Mouse (Mus musculus) spleen, adult 2 months (tissue): Measurements from ENCODE around the gene Srgap3. TPM values are rescaled to one million over a fixed set of nuclear protein-coding genes. Genes with fewer than 3 reads are reported as not detected.

Experiments used
- DNase-seq, 2 experiments: peaks; one replicate each; pipeline versions ENCODE4 v3.0.0 to v3.0.0-alpha.2; 2012 to 2021; ENCODE audit warnings: low spot score in 2 of 2, low read depth in 1 of 2
- H3K27ac ChIP-seq: fragments of 200-500 bp; 2 replicates; pipeline ENCODE4 v1.5.1; 2012; ENCODE audit warnings: low read length, inconsistent platforms; ENCODE audit not compliant: insufficient read depth
- H3K27me3 ChIP-seq: fragments of 200-500 bp; 2 replicates; pipeline ENCODE4 v1.6.1; 2012; ENCODE audit warnings: mild to moderate bottlenecking, moderate library complexity, low read length, inconsistent platforms; ENCODE audit not compliant: control insufficient read depth, insufficient read depth
- H3K36me3 ChIP-seq: fragments of 200-500 bp; 2 replicates; pipeline ENCODE4 v1.6.1; 2012; ENCODE audit warnings: mild to moderate bottlenecking, low read length, inconsistent platforms; ENCODE audit not compliant: control insufficient read depth, insufficient read depth
- H3K4me1 ChIP-seq: fragments of 200-500 bp; 2 replicates; pipeline ENCODE4 v1.6.1; 2011; ENCODE audit warnings: inconsistent platforms; ENCODE audit not compliant: control insufficient read depth, insufficient read depth, insufficient read length
- H3K4me3 ChIP-seq: fragments of 200-500 bp; 2 replicates; pipeline ENCODE4 v1.5.1; 2011; ENCODE audit warnings: mild to moderate bottlenecking, inconsistent platforms; ENCODE audit not compliant: insufficient read depth, insufficient read length; ENCODE audit errors: extremely low read depth
- CTCF ChIP-seq: fragments of 200-500 bp; IDR thresholded peaks from 2 replicates; pipeline ENCODE4 v1.5.1; 2011; ENCODE audit warnings: mild to moderate bottlenecking, inconsistent platforms; ENCODE audit not compliant: insufficient read depth, insufficient read length, insufficient replicate concordance; ENCODE audit errors: extremely low read depth
- POLR2A ChIP-seq: fragments of 200-500 bp; IDR thresholded peaks from 2 replicates; pipeline ENCODE4 v1.6.1; 2011; ENCODE audit warnings: low read depth, low read length, inconsistent platforms
- WGBS: fragments of 180-500 bp; shearing (Covaris S2); methylation state at CpG from one replicate; pipeline ENCODE4 v1.1.7; 2018; 5-methylcytosine and 5-hydroxymethylcytosine counted together
- polyA plus RNA-seq: library from polyadenylated mRNA; depleted of rRNA; stranded (reverse); fragments of >200 nt; gene quantifications from 2 replicates; pipeline ENCODE4 v1.2.3, GENCODE M21; 2012

The Srgap3 gene
- polyA plus RNA-seq, 1 experiment = 2.7 TPM

DNA sequence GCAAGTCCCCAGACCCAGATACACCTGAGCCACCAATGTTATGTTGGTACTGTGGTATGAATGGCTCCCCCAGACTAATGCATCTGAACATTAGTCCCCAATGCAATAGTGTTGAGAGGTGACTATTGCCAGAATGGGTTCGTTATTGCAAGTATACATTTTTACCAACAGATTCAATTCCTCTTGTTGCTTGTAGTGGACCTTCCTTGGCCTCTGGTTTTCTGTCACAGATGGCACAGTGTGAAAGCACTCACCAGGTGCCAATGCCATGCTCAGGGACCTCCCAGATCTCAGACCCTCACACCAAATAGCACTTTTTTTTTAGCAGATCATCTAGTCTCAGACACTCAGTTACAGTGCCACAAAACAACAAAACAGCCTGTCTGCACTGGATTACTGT lies 158.9 kb downstream of the Srgap3 start:
- TF ChIP-seq CTCF = no peak
- no peak for TF ChIP-seq POLR2A
- WGBS = 84% methylated on average over 1 of the region's 1 CpGs
- no peaks in the 10 kb centered on the region for H3K4me1 ChIP-seq

DNA sequence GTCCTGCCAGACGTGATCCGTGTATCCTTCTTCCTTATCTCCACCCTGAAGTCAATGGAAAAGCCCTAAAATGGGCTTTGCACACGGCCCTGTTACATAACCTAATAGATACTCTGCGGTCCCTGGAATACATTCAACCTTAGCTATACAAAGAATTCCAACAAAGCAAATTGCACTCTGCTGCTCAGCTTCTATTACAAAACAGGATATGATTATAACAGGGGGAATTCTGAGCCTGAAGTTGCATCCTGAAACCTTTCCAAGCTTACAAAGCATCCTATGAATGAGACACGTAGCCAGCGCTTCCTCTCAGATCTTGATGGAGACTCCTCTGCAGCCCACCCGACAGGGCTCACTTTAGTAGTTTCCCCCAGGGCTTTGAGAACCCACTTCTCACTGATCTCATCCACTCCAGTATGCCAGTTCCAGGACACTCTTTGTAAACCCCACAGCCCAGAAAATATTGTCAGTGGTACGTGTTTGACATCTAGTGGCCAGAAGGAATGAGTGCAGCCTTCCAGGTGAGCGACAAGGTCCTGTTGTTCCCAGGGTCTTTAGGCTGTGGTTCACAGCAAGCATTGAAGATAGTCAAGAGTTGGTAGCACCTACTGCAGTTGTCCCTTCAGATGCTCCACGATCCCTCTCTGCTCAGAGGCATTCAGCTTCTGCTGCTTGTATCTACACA lies 165.5 kb downstream of the Srgap3 start:
- DNase-seq = no peak
- Histone ChIP-seq H3K36me3 (no peaks in the 10 kb centered on the region), H3K27me3 (no peaks in the 10 kb centered on the region), H3K27ac (no peak overlapping the region), H3K4me1 (no peaks in the 10 kb centered on the region), H3K4me3 (no peak overlapping the region)
- WGBS = 86% methylated on average over 10 of the region's 10 CpGs
- no peak for TF ChIP-seq POLR2A
- TF ChIP-seq CTCF = no peak

More for the DNA sequence above, 158.9 kb downstream of the Srgap3 start:
- no peak overlapping the region for H3K4me3 ChIP-seq
- DNase-seq = no peak
- no peaks in the 10 kb centered on the region for H3K27me3 ChIP-seq
- no peaks in the 10 kb centered on the region for H3K36me3 ChIP-seq
- H3K27ac ChIP-seq = no peak overlapping the region

DNA sequence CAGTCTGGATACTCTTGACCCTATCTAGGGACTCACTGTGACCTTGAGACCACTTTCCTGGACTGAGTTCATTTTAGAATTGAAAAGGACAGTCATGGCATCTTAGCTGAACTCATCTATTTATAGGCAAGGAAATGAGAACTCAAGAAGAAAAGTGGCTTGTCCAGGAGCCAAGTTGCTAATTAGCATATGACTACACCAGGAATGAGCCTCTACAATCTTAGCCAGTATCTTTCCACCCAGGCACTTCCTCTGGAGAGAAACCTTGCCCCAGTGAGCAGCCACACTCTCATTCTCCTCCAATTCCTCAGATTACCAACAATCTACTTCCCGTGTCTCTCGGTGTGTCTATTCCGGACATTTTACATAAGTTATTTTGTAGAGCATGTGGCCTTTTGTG lies 168.9 kb downstream of the Srgap3 start:
- DNase-seq = no peak
- H3K36me3 ChIP-seq = no peaks in the 10 kb centered on the region
- no peak for TF ChIP-seq CTCF
- no peak for TF ChIP-seq POLR2A
- no peak overlapping the region for H3K27ac ChIP-seq
- no peaks in the 10 kb centered on the region for H3K4me1 ChIP-seq
- H3K27me3 ChIP-seq = no peaks in the 10 kb centered on the region
- no peak overlapping the region for H3K4me3 ChIP-seq
- WGBS = 42% methylated on average over 3 of the region's 3 CpGs

DNA sequence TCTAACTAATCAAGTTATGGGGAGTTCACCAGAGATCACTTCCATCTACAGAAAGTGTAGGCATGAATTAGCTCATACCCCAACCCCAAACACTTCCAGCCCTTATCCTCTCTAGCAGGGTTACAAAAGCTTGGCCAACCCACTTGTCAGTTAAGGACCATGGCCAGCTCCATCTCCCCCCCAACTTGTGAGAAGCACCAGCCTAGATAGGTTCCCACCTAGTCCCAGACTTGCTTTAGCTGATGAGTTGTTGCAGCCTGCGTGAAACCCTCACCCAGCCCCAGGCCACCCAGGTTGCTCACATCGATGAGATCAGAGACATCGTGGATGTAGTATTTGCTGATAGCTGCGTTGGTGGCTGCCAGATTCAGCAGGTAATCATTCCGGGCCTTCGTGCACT lies 170.3 kb downstream of the Srgap3 start:
- TF ChIP-seq POLR2A (no peak), CTCF (no peak)
- H3K4me1 ChIP-seq = no peaks in the 10 kb centered on the region
- no peaks in the 10 kb centered on the region for H3K36me3 ChIP-seq
- H3K27me3 ChIP-seq = no peaks in the 10 kb centered on the region
- WGBS = 92% methylated on average over 6 of the region's 6 CpGs
- H3K27ac ChIP-seq = no peak overlapping the region
- DNase-seq = no peak
- H3K4me3 ChIP-seq = no peak overlapping the region

DNA sequence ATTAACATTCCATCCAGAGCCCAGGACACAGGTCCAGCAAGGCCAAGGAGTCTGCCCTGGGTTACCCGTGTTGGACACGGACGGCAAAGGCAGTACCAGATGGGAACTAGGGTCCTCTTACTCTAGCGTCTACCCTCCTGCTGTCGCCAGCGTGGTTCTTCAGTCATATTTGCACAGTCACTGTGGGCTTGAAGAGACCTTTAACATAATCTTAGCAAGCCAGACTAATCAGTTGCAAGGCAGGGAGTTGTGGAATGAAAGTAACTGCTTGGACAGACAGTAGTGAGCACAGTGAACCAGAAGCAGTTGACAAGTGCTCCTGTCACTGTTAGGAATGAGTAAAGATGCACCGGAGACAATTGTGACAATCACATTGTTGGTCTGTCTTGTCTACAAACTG lies 173.3 kb downstream of the Srgap3 start:
- Histone ChIP-seq H3K4me1 (no peaks in the 10 kb centered on the region), H3K27me3 (no peaks in the 10 kb centered on the region), H3K27ac (no peak overlapping the region), H3K36me3 (no peaks in the 10 kb centered on the region), H3K4me3 (no peak overlapping the region)
- 76% methylated on average over 7 of the region's 7 CpGs for WGBS
- TF ChIP-seq CTCF = no peak
- no peak for TF ChIP-seq POLR2A
- DNase-seq = no peak

GRCm38 (mm10) chr6:112770996-112771395 lies 176.1 kb downstream of the Srgap3 start:
- no peak overlapping the region for H3K4me3 ChIP-seq
- no peaks in the 10 kb centered on the region for H3K36me3 ChIP-seq
- H3K27ac ChIP-seq = no peak overlapping the region
- TF ChIP-seq POLR2A = no peak
- no peak for TF ChIP-seq CTCF
- 89% methylated on average over 2 of the region's 2 CpGs for WGBS
- no peak for DNase-seq
- no peaks in the 10 kb centered on the region for H3K27me3 ChIP-seq
- no peaks in the 10 kb centered on the region for H3K4me1 ChIP-seq

DNA sequence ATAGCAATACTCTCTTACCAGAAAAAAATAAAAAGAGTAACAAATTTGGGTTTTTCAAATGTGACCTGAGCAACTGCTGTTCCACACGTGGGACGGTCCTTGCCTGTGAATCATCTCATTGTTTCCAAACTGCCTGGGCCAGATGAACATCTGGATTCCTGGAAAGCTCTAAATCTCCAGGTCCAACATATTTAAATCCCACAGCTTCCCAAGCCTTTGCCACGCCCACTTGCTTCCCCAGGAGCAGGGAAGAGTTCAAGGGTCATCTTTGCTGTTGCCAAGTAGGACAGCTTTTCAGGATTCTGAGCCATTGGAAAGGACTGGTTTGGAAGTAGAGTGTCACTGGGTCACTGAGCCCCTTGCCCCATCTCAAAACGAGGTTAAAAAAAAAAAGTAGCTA lies 188.5 kb downstream of the Srgap3 start:
- TF ChIP-seq CTCF (no peak), POLR2A (no peak)
- 84% methylated on average over 4 of the region's 4 CpGs for WGBS
- DNase-seq = no peak
- H3K4me3 ChIP-seq = no peak overlapping the region
- H3K4me1 ChIP-seq = no peaks in the 10 kb centered on the region
- H3K27me3 ChIP-seq = no peaks in the 10 kb centered on the region
- no peaks in the 10 kb centered on the region for H3K36me3 ChIP-seq
- H3K27ac ChIP-seq = no peak overlapping the region
